Comparison of ENCODE assay signal across 10 mouse cellular contexts in genomic region chr13:46975031-46975551, GRCm38 (mm10). TPM values are rescaled to one million over a fixed set of nuclear protein-coding genes. Genes with fewer than 3 reads are reported as not detected.
A peak's percentile ranks its signal among the peaks of the same experiment; 100 is the strongest.
DNase-seq lines count a peak whose midpoint lies in the region; ATAC-seq and TF ChIP-seq lines count a peak whose summit lies in the region.
"Had no signal": no experiment of that assay in that cellular context is flagged by ENCODE, and none has a peak within 500 bp of the region (broad histone marks: within the 10 kb centered on the region; RNA-seq: fewer than 3 reads in every experiment).

No protein-coding gene starts in this region.

- whole genome bisulfite sequencing in heart, embryonic 10.5 days, result 67% methylated on average over 14 of the region's 14 CpGs

- in situ Hi-C loops in ES-E14 (cut with MboI; ENCODE audit: low sequenced_read_pairs in 2 of 2, unreplicated experiment in 2 of 2), result no loop called here

- no peaks in the 10 kb centered on the region for H3K27me3 ChIP-seq in heart, embryonic 10.5 days (ENCODE audit: insufficient read depth, poor library complexity, severe bottlenecking)

- peak overlapping the region; percentile 53; the same call in 1 of the 2 replicates for H3K27ac ChIP-seq in heart, embryonic 10.5 days
- H3K27ac ChIP-seq in ES-E14 (ENCODE audit: insufficient read depth, low read depth, low read length, poor library complexity, severe bottlenecking), result peak overlapping the region; percentile 51; the same call in 1 of the 2 replicates

- peaks cover 21% of the 10 kb centered on the region for H3K4me1 ChIP-seq in heart, embryonic 10.5 days
- peaks cover 0 to 8% of the 10 kb centered on the region in 2 experiments; a peak in 1 of 4 replicates for H3K4me1 ChIP-seq in ES-E14 (ENCODE audit: control insufficient read depth in 2 of 2, insufficient read depth in 2 of 2, low read length in 2 of 2, poor library complexity in 1 of 2)

- no peaks in the 10 kb centered on the region for H3K36me3 ChIP-seq in heart, embryonic 10.5 days
- H3K36me3 ChIP-seq in ES-E14 (ENCODE audit: control insufficient read depth, insufficient read depth, low read length, poor library complexity, severe bottlenecking), result no peaks in the 10 kb centered on the region

- intact Hi-C loops in heart, postnatal 14 days (cut with DNase I), result no loop called here

- H3K4me3 ChIP-seq in heart, embryonic 10.5 days, result peak overlapping the region; percentile 9; the same call in 1 of the 2 replicates
- peak overlapping the region; percentile 35 to 50; a peak in 3 of 4 replicates for H3K4me3 ChIP-seq in ES-E14 (ENCODE audit: insufficient read depth in 1 of 2, low read depth in 1 of 2, low read length in 2 of 2, poor library complexity in 1 of 2, severe bottlenecking in 1 of 2)

- H3K9me3 ChIP-seq in heart, embryonic 10.5 days, result no peaks in the 10 kb centered on the region
- no peaks in the 10 kb centered on the region for H3K9me3 ChIP-seq in ES-E14 (ENCODE audit: control insufficient read depth, insufficient read depth, low read depth, low read length)

- no peak overlapping the region for H3K9ac ChIP-seq in ES-E14 (ENCODE audit: insufficient read depth, low read depth, low read length, poor library complexity, severe bottlenecking)

- ATAC-seq in granulocyte monocyte progenitor cell, adult 5-6 weeks (replicated peaks; ENCODE audit: poor library complexity, severe bottlenecking), result peak; percentile 74

- no peak for DNase-seq in heart, embryonic 10.5 days (ENCODE audit: low spot score)
- DNase-seq in heart, postnatal 14 days, result no peak
- peak; percentile 53 for DNase-seq in ES-E14 (ENCODE audit: low read depth, low spot score)
- DNase-seq in mesoderm, embryonic 11.5 days (ENCODE audit: low read depth, low spot score), result peak; percentile 64
- DNase-seq in cerebellum, adult 8-10 months, result no peak
- no peak for DNase-seq in gastrocnemius, adult 18-20 months (ENCODE audit: low spot score)
- no peak for DNase-seq in spleen, adult 18-20 months
- DNase-seq: kidney, adult 18-20 months had no signal

TF ChIP-seq in ES-E14, 5 proteins besides CTCF, POLR2A, EP300 and RAD21:
- TF ChIP-seq MAFK (IDR thresholded peaks at IDR 0.05; ENCODE audit: insufficient read depth, low read depth, low read length) (no peak), CHD2 (IDR thresholded peaks at IDR 0.05; ENCODE audit: low read depth, low read length) (no peak), ZC3H11A (IDR thresholded peaks at IDR 0.05; ENCODE audit: borderline replicate concordance, low read depth, low read length) (no peak), ZNF384 (IDR thresholded peaks at IDR 0.05; ENCODE audit: low read depth, low read length) (no peak), HCFC1 (IDR thresholded peaks at IDR 0.05; ENCODE audit: borderline replicate concordance, insufficient read depth, low read length) (no peak)

RNA-seq across cellular contexts. Expression of gene Nhlrc1, which starts 39.6 kb away (rescaled TPM):
- polyA plus RNA-seq in heart, embryonic 10.5 days (2016; fragmentation: Nextera tagmentation; extraction: Ambion mirVana), result 2.9 and 4.3 TPM in 2 replicates
- total RNA-seq in heart, postnatal 14 days (2021), result 1 to 10 TPM; 3.8 to 4.1 TPM
- total RNA-seq in ES-E14 (2012; rRNA removed), result 2.2 and 3.6 TPM in 2 replicates
- total RNA-seq in granulocyte monocyte progenitor cell, adult 5-6 weeks (2014; fragmentation: Nextera tagmentation), result 1.6 and 1.7 TPM in 2 replicates
- total RNA-seq in granulocyte monocyte progenitor cell, adult 5-6 weeks (2017), result 2.1 and 4.3 TPM in 2 replicates
- total RNA-seq in gastrocnemius, adult 18-20 months (2021), result 1 to 10 TPM; 5.1 to 5.2 TPM
- total RNA-seq: neutrophil, adult 5-6 weeks had no signal

RNA-seq across cellular contexts. Expression of gene Kif13a, which starts 45.4 kb away (rescaled TPM):
- polyA plus RNA-seq in heart, embryonic 10.5 days (2016; fragmentation: Nextera tagmentation; extraction: Ambion mirVana), result 29.1 and 46.4 TPM in 2 replicates
- 100 to 1,000 TPM in 1 of 2 experiments, 10 to 100 TPM in 1; 95.6 to 104 TPM for total RNA-seq in heart, postnatal 14 days (2021)
- total RNA-seq in ES-E14 (2012; rRNA removed), result 23.6 and 27.4 TPM in 2 replicates
- total RNA-seq in granulocyte monocyte progenitor cell, adult 5-6 weeks (2014; fragmentation: Nextera tagmentation), result 26.6 and 47.5 TPM in 2 replicates
- 46.0 and 57.7 TPM in 2 replicates for total RNA-seq in granulocyte monocyte progenitor cell, adult 5-6 weeks (2017)
- 10 to 100 TPM; 82.9 to 87.5 TPM for total RNA-seq in gastrocnemius, adult 18-20 months (2021)

Comparison
In these comparisons a context has a peak if more than half of its experiments do, and no peak if none do; other contexts are left out.
1. DNase-seq: peak in ES-E14 (single experiment) and mesoderm, embryonic 11.5 days (single experiment); none in heart, embryonic 10.5 days (single experiment), heart, postnatal 14 days (0 of 2), cerebellum, adult 8-10 months (single experiment), gastrocnemius, adult 18-20 months (single experiment) and spleen, adult 18-20 months (0 of 2).